Mouse (Mus musculus) adrenal gland, postnatal 4 days (tissue): ENCODE results near the gene Podn. TPM values are rescaled to one million over a fixed set of nuclear protein-coding genes. Genes with fewer than 3 reads are reported as not detected.

Experiments
- DNase-seq, 2 experiments: peaks; one replicate each; pipeline ENCODE4 v3.0.0; 2021 to 2022; ENCODE audit warnings: low spot score in 2 of 2, mixed read lengths in 2 of 2
- total RNA-seq, 2 experiments: library from RNA; stranded (reverse); gene quantifications; 2 replicates each; pipeline ENCODE4 v1.2.3; 2021

The Podn gene
- total RNA-seq, 2 experiments from 2014 or later: 6.2 to 8.5 TPM

DNA sequence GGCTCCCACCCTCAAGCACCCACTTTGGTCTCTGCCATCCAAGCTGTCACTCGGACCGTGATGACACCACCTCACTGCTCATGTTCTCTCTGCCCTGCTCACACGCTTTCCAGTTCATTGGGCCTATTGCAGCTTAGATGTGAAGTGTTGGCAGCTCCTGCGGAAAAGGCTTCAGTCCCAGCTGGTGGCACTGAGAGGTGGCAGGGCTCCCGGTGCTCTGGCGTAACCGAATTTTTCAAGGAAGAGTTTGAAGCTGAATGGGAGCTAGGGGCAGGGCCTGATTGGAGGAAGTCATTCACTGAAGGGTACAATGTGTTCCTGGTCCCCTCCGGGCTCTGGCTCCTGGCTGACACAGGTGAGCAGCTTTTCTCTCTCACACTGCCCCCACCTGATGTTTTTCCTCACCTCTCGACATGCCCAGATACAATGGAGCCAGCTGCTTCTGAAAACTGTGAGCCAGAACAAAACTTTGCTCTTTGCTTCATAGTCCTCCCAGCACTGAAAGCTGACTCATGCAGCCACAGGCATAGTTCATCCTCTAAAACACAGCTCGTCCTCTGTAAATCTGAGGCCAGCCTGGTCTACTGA lies 44.5 kb downstream of the Podn start:
- DNase-seq: no peak

DNA sequence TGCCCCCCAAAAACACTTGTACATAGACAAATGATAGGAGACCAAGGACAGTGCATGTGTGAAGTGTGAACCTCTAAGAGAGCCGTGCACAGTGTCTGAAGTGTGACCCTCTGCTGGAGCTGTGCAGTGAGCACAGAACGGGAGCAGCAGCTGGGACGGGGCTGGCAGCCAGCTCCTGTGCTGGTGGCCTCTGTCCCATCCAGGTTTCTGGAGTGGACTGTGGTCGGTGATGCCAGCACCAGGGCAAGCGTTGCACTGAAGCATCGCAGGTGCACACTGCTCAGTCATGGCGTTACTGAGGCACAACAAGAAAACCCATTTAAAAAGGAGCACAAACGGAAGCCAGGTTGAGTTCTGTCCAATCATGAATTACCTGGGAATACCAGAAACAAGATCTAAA lies 50.1 kb downstream of the Podn start:
- DNase-seq: no peak

DNA sequence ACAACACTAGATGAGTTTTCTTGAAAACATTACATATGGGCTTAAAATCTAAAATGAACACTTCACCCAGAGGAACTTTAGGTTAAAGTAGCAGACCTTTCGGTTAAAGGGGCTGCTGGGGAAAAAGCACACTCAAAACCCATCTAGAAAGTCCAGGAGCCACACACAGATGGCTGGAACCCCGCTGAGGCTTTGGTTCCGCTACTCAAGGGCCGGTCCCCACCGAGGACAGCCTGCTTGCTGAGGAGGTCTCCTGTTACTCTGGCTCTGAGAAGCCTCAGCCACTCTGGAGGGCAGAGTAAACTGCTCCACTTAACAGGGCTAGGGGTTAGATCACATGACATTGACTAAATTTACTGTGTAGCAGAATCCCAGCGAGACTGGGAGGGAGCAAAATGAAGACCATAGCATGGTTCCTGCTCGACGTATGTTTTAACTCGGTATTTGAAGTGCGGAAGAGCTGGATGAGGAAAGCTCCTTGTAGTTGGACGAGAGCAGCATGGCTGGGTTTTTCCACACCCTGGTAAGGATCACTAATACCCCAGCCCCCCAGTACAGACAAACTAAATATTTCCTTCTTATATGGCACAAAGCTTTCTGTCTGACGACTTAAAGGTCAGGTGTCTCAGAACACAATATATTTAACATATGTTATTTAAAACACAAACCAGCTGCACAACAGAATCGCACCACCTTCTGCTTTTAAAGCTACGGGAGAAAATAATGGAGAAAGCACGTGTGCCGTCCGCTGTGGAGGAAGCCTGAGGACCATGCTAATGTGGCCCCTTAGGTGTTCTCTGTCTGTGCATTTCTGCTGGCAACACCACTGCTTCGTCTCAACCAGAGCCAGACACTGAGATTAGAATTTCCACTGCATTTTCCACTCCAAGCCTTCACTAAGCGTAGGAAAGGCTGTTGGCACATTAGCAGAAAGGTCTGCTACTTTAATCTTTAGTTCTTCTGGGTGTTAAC lies 50.8 kb downstream of the Podn start:
- no peak for DNase-seq

- DNase-seq: no peak
These were observed 59.2 kb downstream of the Podn start for GRCm38 (mm10) chr4:108037027-108037426.

DNA sequence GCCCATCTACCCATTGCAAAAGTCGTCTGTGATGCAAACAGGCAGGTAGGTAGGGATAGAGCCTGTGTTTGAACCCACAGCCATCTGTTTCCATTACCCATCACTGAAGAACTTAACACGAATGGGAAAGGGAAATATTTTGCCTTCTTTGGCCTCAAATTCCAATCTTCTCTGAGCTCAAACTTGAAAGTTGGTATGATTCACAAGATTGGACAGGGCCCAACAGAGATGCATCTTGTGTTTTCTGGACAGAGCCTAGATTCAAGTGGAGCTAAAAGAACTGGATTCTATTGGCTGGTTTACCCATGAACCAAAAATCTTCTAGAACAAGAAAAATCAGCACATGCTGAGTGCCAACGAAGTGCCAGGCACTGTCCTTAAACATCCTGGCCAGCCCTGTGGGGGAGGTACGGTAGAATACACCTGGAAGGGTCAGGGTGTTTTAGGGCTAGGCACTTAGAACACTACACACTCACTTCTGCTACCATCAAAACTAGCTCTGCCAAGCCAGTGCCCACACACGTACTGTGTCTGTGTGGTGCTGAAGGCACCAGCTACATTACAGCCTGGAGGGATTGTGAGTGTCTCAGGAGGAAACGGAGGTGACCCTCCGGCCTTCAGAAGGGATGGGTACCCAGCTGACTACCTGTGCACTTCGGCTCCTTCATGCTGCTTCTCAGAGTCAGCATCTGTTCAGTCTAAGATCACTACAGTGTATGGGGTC lies 63.0 kb downstream of the Podn start:
- no peak for DNase-seq

GRCm38 (mm10) chr4:108032352-108032849 lies 63.8 kb downstream of the Podn start:
- no peak for DNase-seq

DNA sequence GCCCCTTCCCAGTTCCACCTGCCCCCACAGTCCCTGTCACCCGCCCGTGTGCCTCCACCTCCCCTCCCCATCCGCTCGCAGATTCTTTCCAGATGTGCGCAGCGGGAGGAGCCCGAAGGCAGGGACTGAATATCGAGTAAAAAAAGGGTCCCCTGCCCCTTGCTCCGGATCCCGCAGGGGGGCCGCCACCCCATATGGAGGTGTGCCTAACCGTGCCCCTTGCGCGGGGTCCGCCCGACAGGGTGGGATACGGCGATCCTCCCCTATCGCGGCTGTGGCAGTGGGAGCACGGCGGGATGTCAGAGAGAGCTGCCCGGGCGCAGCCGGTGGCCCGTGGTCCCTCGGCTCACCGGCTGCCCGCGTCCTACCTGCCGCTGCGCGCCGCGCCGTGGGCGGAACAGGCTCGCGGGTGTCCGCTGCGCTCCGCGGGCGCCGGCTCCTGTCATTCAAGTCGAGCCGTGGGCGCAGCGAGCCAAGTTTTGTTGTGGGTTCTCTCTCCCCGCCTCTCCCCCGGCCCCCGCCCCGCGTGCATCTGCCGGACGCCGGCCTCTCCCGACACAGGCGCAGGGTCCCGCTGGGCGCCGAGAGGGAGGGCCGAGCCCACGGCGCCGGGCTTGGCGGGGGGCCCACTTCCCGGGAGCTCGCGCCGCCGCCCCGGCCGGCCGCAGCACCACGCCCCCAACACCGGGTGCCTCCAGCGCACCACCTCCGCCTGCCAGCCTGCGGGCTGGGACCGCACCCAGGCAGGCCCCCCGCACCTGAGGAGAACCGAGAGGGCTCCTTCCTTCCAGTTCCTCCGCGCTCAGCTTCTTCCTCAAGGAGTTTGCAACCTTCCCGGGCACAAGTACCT lies 64.5 kb downstream of the Podn start:
- no peak for DNase-seq

- no peak for DNase-seq
These were observed 65.2 kb downstream of the Podn start for GRCm38 (mm10) chr4:108030888-108031501.

DNA sequence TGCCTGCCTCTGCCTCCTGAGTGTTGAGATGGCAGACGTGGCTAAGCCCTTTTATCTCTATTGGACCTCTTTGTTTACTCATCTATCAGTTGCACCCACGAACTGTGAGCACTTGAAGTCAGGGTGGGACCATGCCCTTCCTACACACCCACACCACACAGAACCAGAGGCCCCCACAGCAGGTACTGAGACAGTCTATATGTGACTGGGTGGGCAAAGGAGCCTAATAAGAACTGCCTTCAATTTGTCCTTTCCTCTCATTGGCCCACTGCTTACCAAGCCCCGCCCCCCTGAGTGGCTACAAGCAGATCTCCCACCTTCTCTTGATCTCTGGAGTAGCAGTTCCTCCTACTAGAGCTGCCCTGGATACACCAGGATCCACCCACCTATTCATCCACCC lies 70.1 kb downstream of the Podn start:
- DNase-seq: no peak

DNA sequence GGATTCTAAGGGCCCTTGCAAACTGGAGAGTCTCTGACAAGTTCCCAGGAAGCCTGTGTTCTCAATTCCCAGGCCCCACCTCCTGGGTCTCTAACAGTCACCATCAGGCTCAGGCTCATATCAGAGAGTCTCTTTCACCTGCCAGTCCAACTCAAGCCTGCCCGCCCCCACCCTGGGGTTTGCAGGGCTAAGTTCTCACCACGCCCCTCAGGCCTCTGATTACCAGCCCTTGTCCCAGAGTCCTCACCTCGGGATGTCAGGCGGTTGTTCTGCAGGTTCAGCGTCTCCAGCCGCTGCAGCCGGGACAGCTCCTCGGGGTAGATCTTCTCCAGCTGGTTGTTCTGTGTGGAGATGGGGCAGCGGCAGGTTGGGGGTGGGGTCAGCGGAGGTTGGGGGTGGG lies 71.0 kb downstream of the Podn start:
- DNase-seq: no peak

DNA sequence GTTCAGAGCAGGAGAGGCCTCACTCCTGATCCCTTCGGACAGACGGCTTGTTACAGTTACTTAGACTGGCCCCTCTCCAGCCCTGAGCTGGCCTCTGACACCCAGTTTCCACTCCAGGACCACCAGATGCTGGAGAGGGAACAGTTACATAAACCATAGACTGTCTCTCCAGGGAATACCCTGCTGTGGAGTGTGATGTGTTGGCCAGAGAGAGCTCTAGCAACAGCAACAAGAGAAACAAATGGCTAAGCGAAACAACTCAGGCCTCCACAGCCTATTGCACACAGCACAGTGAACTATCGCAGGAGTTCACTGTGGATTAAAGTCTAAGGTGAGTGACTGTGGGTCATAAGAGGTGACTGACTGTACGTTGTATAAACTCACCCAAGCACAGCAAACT lies 71.6 kb downstream of the Podn start:
- DNase-seq: no peak

DNA sequence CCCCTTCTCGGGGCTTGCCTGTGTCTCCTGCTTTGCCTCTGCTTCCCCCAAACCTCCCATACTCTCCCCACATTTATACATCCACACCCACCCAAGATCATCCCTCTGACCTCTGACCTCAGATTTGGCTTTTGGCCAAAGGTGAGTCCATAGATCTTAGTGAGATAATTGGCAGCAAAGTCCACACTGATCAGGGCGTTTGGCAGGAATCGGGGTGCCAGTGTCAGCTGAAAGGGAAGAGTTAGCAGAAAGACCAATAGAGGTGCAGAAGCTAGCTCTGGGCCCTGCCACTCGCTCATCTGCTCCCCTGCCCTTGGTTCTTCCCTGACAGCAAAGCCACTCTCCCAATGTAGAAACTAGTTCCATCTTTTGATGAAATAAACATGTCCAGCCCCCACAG lies 73.1 kb downstream of the Podn start:
- no peak for DNase-seq

DNA sequence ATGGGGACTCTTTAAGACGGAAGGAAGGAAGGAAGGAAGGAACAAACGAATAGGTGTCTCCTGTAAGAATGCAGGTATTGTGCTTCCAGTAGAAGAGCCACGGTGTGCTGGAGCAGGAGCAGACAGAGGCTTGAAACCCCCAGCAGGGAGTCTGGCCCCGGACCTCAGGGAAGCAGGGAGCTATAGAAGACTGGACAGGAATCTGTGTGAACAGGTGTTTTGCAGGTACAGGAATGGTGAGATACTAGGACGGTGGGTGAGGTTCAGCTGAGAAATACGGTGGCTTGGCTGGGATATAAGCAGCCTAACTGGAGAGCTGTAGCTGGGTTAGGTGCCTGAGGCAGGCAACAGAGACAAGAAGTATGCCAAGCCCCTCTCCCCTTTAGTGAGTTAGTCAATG lies 76.1 kb downstream of the Podn start:
- no peak for DNase-seq

DNA sequence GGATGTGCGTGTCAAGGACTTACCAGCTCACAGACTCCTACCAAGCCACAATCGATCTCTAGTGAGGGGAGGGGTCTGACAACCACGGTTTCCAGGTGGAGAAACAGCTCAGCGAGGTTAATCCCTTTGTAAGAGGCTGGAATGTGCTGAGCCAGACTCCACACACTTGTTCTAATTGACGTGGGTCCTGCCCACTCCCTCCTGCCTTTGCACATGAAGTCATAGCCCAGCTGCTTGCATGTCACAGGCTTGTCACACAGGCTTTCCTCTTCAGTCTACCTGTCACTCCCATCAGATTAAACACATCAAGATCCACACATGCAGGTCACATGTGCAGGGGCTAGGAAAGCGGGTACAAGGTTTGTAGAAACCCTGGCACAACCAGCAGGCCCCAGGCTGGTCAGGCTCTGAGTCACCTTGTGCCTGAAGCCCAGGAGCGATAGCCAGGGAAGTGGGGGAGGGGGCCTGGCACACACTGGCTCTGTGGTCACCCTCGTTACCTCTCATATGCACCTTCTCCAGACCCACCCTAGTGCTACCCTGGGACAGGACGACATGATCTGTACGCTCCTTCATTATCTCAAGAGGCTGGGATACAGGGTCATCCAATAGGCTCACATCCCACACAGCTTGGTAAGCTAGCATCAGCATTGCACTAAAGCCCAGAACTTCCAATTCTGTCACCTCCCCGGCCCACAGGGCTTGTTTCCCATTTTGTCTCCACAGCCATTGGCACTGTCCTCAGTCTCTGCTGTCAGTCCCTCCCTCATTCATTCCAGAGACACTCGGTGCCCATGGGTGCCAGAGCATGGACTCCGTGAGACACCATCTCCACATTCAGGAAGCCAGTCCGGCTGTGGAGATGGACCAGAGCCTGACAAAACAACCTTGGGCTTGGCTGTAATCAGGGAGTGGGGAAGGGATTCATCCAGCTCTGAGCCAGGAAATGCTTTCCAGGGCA lies 77.0 kb downstream of the Podn start:
- DNase-seq: no peak

GRCm38 (mm10) chr4:108018241-108018923 lies 77.9 kb downstream of the Podn start:
- no peak for DNase-seq

DNA sequence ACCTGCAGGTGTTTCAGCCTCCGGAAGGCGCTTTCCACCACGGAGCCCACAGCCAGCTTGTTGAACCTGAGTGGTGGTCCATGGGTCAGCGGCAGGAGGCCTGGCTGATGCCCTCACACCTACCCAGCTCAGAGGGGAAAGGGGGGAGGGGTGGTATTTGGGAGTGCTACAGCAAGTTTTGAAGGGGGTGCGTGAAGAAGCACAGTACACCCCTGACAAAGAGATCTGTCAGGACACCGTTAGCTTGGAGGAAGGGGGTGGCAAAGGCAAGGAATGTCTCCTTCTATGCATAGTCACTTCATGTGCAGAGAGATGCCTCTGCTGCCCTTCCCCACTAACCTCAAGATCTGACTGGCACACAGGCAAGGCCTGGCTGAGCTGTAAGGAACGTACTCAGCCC lies 78.4 kb downstream of the Podn start:
- no peak for DNase-seq

DNA sequence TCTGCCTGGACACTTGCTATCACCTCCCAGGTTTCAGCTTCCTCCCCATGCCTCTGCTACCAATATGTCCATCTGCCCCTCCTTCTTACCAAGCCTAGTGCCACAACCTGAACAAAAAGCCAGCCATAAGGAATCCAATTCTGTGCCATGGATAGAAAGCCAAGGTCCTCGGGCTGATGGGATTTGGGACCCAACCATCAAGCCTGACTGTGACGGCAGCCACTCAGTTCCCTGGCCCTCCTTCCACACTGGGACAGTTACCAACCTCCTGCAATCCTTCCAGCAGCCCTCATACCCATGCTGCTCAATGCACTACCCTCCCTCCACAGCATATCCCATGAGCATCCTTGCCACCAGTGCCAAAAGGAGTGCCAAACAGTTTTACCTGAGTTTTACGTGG lies 79.9 kb downstream of the Podn start:
- no peak for DNase-seq

DNA sequence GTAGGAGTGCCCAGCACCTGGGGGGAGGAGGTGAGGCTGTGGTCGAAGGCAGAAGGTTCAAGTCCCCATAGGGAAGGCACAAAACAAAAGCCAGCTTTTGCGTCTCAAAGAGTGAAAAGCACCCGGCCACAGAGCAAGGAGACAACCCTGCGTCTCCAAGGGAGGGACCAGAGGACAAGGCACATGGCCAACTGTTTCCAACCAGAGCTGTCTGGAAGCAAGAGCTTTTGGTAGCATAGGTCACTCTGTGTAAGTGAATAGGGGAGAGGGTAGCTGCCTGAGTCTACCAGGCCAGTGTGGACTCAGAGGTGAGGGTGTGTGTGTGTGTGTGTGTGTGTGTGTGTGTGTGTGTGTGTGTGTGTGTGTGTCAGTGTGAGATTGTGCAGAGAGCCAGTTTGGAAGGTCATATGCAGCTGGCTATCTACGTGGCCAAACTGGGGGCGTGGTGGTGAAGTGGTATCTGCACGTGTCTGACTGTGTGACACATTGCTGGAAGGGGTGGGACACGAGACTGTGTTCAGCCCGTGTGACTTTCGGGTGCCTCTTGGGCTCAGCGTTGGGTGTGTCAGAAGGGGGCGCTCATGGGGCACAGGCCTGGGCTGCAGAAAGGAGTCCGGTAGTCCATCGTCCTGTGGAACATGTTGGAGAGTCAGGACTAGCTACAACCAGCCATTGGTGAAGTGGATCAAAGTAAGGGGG lies 81.0 kb downstream of the Podn start:
- no peak for DNase-seq
